Mouse (Mus musculus) CH12.LX (cell line): ENCODE results near the gene Gm11627. TPM values are rescaled to one million over a fixed set of nuclear protein-coding genes. Genes with fewer than 3 reads are reported as not detected.
A peak's percentile ranks its signal among the peaks of the same experiment; 100 is the strongest.

Source experiments
- DNase-seq: peaks from one replicate; pipeline ENCODE4 v3.0.0-alpha.2; 2013; ENCODE audit errors: extremely low read depth
- H3K27ac ChIP-seq: 2 replicates; pipeline ENCODE4 v1.5.1; 2012; ENCODE audit warnings: low read depth, mild to moderate bottlenecking, control low read depth, moderate library complexity; ENCODE audit not compliant: insufficient read depth
- H3K27me3 ChIP-seq: replicated peaks from 2 replicates; pipeline ENCODE3; 2012; ENCODE audit warnings: inconsistent platforms
- H3K36me3 ChIP-seq, 2 experiments: replicated peaks in 1 of 2; 2 replicates each; pipeline versions ENCODE3 to v1.6.1; 2012; ENCODE audit warnings: inconsistent platforms in 1 of 2, low read length in 1 of 2, mild to moderate bottlenecking in 1 of 2, mixed read lengths in 1 of 2, moderate library complexity in 1 of 2; ENCODE audit not compliant: control insufficient read depth in 1 of 2, insufficient read depth in 1 of 2
- H3K4me1 ChIP-seq, 2 experiments: 2 replicates each; pipeline ENCODE4 v1.6.1; 2012; ENCODE audit warnings: inconsistent platforms in 1 of 2, moderate library complexity in 1 of 2; ENCODE audit not compliant: insufficient read depth in 2 of 2, control insufficient read depth in 1 of 2
- H3K4me2 ChIP-seq: 2 replicates; pipeline ENCODE4 v1.6.1; 2012; ENCODE audit warnings: low read depth, mild to moderate bottlenecking, control low read depth; ENCODE audit not compliant: poor library complexity, insufficient read depth, severe bottlenecking
- H3K4me3 ChIP-seq, 3 experiments: fragments of 150-350 bp in 1 of 3; sonication (generic) in 1 of 3; replicated peaks in 1 of 3; 2 replicates each; pipeline versions ENCODE3 to v1.5.1; 2011 to 2012; ENCODE audit warnings: low read depth in 2 of 3, low read length in 2 of 3, mild to moderate bottlenecking in 2 of 3, moderate library complexity in 2 of 3, control low read depth in 1 of 3, improper control_type of control experiment in 1 of 3, inconsistent platforms in 1 of 3, mixed read lengths in 1 of 3; ENCODE audit not compliant: poor library complexity in 1 of 3
- H3K79me2 ChIP-seq: replicated peaks from 2 replicates; pipeline ENCODE4 v1.6.1; 2012; ENCODE audit warnings: mild to moderate bottlenecking, moderate library complexity; ENCODE audit not compliant: control insufficient read depth, poor library complexity, insufficient read depth, severe bottlenecking; ENCODE audit errors: extremely low read depth
- H3K9ac ChIP-seq: 2 replicates; pipeline ENCODE4 v1.6.1; 2012; ENCODE audit warnings: low read depth, mild to moderate bottlenecking, control low read depth, moderate library complexity; ENCODE audit not compliant: insufficient read depth
- H3K9me3 ChIP-seq: replicated peaks from 2 replicates; pipeline ENCODE3; 2012; ENCODE audit warnings: low read length, inconsistent platforms, mixed read lengths
- CHD1 ChIP-seq: IDR thresholded peaks from 2 replicates; pipeline ENCODE4 v1.6.1; 2012; ENCODE audit warnings: low read depth, low read length, improper control_type of control experiment, inconsistent platforms
- CTCF ChIP-seq, 2 experiments: IDR thresholded peaks in 1 of 2; conservative IDR thresholded peaks in 1 of 2; 2 replicates each; pipeline ENCODE4 v1.5.1; 2011 to 2012; ENCODE audit warnings: low read depth in 2 of 2, low read length in 2 of 2, improper control_type of control experiment in 1 of 2, inconsistent platforms in 1 of 2, mild to moderate bottlenecking in 1 of 2, moderate library complexity in 1 of 2
- E2F4 ChIP-seq: IDR thresholded peaks from 2 replicates; pipeline ENCODE4 v1.6.1; 2011; ENCODE audit warnings: low read depth, low read length, improper control_type of control experiment; ENCODE audit not compliant: insufficient replicate concordance
- EP300 ChIP-seq: IDR thresholded peaks from 2 replicates; pipeline ENCODE4 v1.6.1; 2011; ENCODE audit warnings: low read length, improper control_type of control experiment
- GABPA ChIP-seq: IDR thresholded peaks from 2 replicates; pipeline ENCODE4 v1.6.1; 2012; ENCODE audit warnings: low read depth, low read length, improper control_type of control experiment, inconsistent platforms; ENCODE audit not compliant: insufficient replicate concordance
- HCFC1 ChIP-seq: IDR thresholded peaks from 2 replicates; pipeline ENCODE4 v1.6.1; 2012; ENCODE audit warnings: low read depth, mild to moderate bottlenecking, inconsistent platforms, low read length, improper control_type of control experiment
- MXI1 ChIP-seq: IDR thresholded peaks from 2 replicates; pipeline ENCODE4 v1.6.1; 2011; ENCODE audit warnings: mild to moderate bottlenecking, low read depth, low read length, improper control_type of control experiment
- MYC ChIP-seq: IDR thresholded peaks from 2 replicates; pipeline ENCODE4 v1.6.1; 2011; ENCODE audit warnings: low read depth, mild to moderate bottlenecking, improper control_type of control experiment, low read length
- NELFE ChIP-seq: IDR thresholded peaks from 2 replicates; pipeline ENCODE4 v1.6.1; 2011; ENCODE audit warnings: low read depth, low read length, improper control_type of control experiment
- NRF1 ChIP-seq: IDR thresholded peaks from 2 replicates; pipeline ENCODE4 v1.6.1; 2014; ENCODE audit warnings: low read depth, mild to moderate bottlenecking, inconsistent platforms, low read length, improper control_type of control experiment, moderate library complexity
- PAX5 ChIP-seq: IDR thresholded peaks from 2 replicates; pipeline ENCODE4 v1.6.1; 2012; ENCODE audit warnings: low read length, inconsistent platforms, mixed read lengths
- RAD21 ChIP-seq: IDR thresholded peaks from 2 replicates; pipeline ENCODE4 v1.6.1; 2011; ENCODE audit warnings: low read depth, mild to moderate bottlenecking, low read length, improper control_type of control experiment, moderate library complexity
- RCOR1 ChIP-seq: conservative IDR thresholded peaks from 2 replicates; pipeline ENCODE4 v1.6.1; 2012; ENCODE audit warnings: low read depth, mild to moderate bottlenecking, inconsistent platforms, low read length, improper control_type of control experiment
- SMC3 ChIP-seq: IDR thresholded peaks from 2 replicates; pipeline ENCODE4 v1.6.1; 2011; ENCODE audit warnings: low read depth, low read length, improper control_type of control experiment
- TCF12 ChIP-seq: IDR thresholded peaks from 2 replicates; pipeline ENCODE4 v1.6.1; 2014; ENCODE audit warnings: low read depth, mild to moderate bottlenecking, inconsistent platforms, low read length, improper control_type of control experiment
- USF2 ChIP-seq: conservative IDR thresholded peaks from 2 replicates; pipeline ENCODE4 v1.6.1; 2011; ENCODE audit warnings: low read depth, low read length, improper control_type of control experiment
- ZMIZ1 ChIP-seq: IDR thresholded peaks from 2 replicates; pipeline ENCODE4 v1.6.1; 2012; ENCODE audit warnings: low read depth, mild to moderate bottlenecking, inconsistent platforms, low read length, improper control_type of control experiment
- dilution Hi-C: fragments of 300-500 bp; cut with MboI; formaldehyde crosslinking; loops from 2 replicates; pipeline ENCODE4 v1.14.3; 2020; ENCODE audit warnings: low sequenced_read_pairs; ENCODE audit not compliant: extremely low pct_unique_long_range_greater_than_20kb, extremely low pct_ligation_motif_present
- in situ Hi-C: fragments of 300-500 bp; cut with MboI; formaldehyde crosslinking; loops from 3 replicates; pipeline ENCODE4 v1.14.3; 2019; ENCODE audit warnings: low sequenced_read_pairs, low pct_ligation_motif_present, low pct_unique_long_range_greater_than_20kb, mixed read lengths
- polyA plus RNA-seq: library from polyadenylated mRNA; unstranded; fragments of >175 nt; gene quantifications from 2 replicates; pipeline ENCODE4 v1.2.1, GENCODE M21; 2012; ENCODE audit warnings: low read depth; ENCODE audit not compliant: insufficient read length
- total RNA-seq, 2 experiments: library from RNA; depleted of rRNA; stranded (reverse); fragments of 300-350 nt in 1 of 2; fragments of >200 nt in 1 of 2; gene quantifications; 2 replicates each; pipeline ENCODE4 v1.2.3; 2012 to 2014

Gm11627 gene
- total and polyA plus RNA-seq, 3 experiments, result 0.42 to 0.63 TPM; not detected in 1

- Histone ChIP-seq H3K9me3 (no peaks in the 10 kb centered on the region), H3K9ac (no peak overlapping the region), H3K27me3 (peaks cover 2% of the 10 kb centered on the region), H3K79me2 (no peaks in the 10 kb centered on the region), H3K27ac (no peak overlapping the region), H3K4me2 (no peak overlapping the region), H3K36me3 (no peaks in the 10 kb centered on the region), H3K4me1 (peaks cover 4 to 16% of the 10 kb centered on the region in 2 experiments; a peak in 2 of 4 replicates), H3K4me3 (no peak overlapping the region)
- TF ChIP-seq PAX5 (no peak), E2F4 (no peak), USF2 (no peak), ZMIZ1 (no peak), NELFE (no peak), HCFC1 (no peak), MYC (no peak), MXI1 (no peak), CTCF (conservative IDR thresholded peaks at IDR 0.05 in 1 of 2, IDR thresholded peaks at IDR 0.05 in 1 of 2; ENCODE audit: low read depth in 2 of 2, low read length in 2 of 2) (peak; percentile 65 to 68), SMC3 (peak; percentile 29), RAD21 (peak; percentile 24)
- dilution Hi-C loops (no loop called here), in situ Hi-C loops (no loop called here)
- DNase-seq, result no peak
These were observed 11.1 kb downstream of the Gm11627 start for GRCm38 (mm10) chr11:102568191-102568590.

- Histone ChIP-seq H3K9ac (no peak overlapping the region), H3K36me3 (no peaks in the 10 kb centered on the region), H3K79me2 (no peaks in the 10 kb centered on the region), H3K9me3 (no peaks in the 10 kb centered on the region), H3K4me1 (peaks cover 4 to 16% of the 10 kb centered on the region in 2 experiments; a peak in 2 of 4 replicates), H3K4me2 (no peak overlapping the region), H3K27ac (no peak overlapping the region), H3K27me3 (peaks cover 2% of the 10 kb centered on the region), H3K4me3 (no peak overlapping the region)
- in situ Hi-C loops, result no loop called here
- dilution Hi-C loops, result no loop called here
- TF ChIP-seq GABPA, result no peak
- TF ChIP-seq EP300, result no peak
- no peak for TF ChIP-seq TCF12
- TF ChIP-seq RCOR1, result no peak
- TF ChIP-seq NRF1, result no peak
- no peak for TF ChIP-seq CHD1
- no peak for DNase-seq
These were observed 11.5 kb downstream of the Gm11627 start for GRCm38 (mm10) chr11:102567723-102568122.
